Mouse (Mus musculus): ENCODE results near the gene Dchs1.
"Not testable (repeated sequence)": the region's sequence is repeated elsewhere in the genome, so short reads cannot be mapped to it uniquely, and the experiment has no call there.

Gene Dchs1

DNA sequence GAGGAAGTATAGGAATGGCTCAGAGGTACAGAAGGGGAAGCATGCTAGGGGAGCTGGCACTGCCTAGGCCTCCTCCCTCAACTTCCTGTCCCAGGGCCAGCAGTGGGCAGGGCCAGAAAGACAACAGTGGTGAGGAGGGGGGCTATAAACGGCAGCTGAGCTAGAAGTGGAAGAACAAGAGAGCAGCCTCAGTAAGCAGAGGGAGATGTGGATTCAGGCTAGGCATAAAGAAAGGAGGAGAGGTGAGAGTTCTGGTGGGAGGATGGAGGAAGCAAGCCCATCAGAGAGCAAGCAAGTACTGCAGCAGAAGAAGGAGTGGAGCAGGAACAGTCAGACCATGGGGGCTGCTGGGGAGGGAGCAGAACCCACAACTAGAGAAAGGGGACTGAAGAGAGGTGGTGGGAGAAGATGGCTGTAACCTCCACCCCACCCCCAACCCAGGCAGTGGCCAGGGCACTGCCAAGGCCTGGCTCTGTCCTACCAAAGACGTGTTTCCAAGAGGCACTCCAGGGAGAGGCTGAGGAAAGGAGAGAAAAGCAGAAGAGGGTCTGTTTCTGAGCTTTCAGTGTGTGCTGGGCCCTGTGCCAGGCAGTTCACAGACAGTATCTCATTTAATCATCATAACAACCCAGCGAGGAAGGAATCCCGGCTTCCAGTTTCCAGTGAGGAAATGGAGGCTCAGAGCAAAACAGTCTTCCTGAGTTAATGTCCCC lies 8.7 kb downstream of the Dchs1 start:
- DNase-seq: no peak

DNA sequence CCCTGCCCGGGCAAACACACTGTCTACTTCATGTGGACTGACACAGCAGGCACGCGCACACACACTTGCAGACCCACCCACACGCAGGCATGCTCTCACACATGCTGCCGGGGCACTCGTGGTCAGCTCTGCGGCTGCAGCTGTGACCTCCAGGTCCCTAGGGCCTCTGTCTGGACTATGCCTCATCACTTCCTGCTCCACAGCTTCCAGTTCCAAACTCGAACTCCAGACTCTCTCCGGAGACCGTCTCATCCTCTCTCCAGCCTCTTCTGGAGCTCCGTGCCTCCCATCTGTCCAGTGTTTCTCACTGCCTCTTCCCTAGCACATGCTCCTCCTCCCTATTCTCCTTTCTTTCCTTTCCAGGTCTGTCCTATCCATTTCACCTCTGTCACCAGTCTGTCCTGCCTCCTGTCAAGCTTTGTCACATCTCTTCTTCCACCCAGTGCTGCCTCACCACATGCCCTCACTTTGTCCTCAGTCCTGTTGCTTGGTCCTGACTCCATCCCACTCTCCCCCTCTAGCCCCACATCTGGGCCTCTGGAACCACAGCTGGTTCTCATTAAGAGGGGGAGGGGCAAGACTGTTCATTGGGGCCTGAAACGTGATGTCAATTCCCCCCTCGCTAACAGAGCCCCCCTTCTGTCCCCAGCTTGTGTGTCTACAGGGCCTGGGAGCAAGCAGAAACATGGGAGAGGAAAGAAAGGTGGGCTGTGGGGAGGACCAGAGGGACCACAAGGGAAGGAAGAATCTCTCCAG lies 9.5 kb downstream of the Dchs1 start:
- DNase-seq: no peak

DNA sequence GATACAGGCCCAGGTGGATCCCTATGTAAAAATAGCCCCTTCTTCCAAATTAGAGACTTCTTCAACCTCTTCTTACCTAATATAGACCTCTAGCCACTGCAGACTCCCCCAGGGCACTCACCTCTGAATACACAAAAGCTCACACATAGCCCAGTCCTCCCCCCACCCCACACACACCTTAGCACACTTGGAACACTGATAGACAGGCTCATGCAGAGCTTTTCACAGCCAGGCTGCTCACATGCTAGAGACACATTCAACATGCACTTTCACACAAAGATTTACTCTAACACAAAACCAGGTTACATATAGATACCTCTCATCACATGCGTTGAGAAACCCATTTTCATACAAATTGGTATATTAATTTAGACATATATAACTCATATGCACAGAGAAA lies 10.1 kb downstream of the Dchs1 start:
- DNase-seq: no peak

DNA sequence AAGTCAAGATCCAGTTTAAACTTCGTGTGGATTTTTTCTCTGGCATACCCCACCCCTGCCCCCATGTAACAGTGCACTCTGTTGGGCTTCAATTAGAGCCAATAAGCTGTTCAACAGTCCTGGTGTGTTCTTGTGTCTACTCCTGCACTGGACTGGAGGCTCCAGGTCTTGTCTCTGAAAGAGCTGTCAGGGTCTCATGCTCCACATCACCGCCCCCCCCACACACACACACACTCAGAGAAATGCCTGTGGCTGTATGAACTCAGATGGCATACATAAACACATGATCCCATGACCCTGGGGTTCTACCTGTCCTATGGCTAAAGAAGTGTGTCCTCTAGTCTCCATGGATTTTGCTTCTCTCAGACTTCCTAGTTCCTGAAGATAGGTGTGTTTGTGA lies 11.4 kb downstream of the Dchs1 start:
- DNase-seq: no peak

DNA sequence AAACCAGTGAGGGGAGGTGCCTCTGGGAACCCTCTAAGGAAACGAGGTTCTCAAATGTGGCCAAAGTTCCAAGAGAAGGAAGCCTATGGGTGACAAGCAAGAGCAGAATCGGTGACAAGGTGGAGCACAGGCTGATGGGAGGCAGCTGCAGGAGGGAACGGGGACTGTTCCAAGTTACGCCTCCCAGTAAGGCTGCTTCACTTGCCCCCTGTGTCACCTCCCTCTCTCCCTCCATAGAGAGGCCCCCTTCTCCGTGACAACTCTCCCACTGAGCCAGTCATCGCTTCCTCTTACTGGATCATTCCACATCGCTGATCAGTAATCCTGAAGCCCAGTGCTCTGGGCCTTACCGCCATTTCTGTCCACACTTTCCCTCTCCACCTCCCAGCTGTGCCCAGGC lies 12.8 kb downstream of the Dchs1 start:
- DNase-seq: no peak

DNA sequence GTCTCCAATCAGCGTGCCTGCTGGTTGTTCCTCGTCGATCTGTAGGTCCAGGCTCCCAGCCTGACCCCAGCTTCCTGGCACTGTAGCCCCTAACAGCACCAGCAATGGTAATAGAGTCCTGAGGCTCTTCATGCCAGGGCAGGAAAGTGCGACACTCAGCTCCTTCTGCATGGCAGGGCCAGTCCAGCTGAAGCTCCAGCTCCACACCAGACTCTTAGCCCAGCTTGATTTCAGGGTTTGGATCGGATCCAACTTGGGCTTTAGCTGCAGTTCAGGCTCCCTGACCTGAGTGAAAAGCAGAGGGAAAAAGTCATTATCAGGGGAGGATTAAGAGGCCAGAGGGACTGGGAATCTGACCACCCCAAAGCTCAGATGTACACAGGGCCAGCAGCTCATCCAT lies 14.4 kb downstream of the Dchs1 start:
- DNase-seq: no peak

DNA sequence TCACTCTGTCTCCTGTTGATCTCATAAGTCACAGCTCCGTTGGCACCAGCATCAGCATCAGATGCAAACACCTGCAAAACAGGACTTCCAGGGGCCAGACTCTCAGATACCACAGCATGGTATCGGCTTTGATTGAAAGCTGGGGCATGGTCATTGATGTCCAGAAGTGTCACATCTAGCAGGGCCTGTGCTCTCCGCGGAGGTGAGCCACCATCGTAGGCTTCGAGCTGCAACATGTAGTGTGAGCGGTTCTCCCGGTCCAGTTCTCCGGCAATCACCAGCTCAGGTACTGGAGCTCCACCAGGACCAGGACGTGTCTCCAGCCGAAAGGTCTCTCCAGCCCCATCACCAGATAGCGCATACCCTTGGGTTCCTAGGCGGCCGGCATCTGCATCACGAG lies 15.1 kb downstream of the Dchs1 start:
- no peak for DNase-seq

DNA sequence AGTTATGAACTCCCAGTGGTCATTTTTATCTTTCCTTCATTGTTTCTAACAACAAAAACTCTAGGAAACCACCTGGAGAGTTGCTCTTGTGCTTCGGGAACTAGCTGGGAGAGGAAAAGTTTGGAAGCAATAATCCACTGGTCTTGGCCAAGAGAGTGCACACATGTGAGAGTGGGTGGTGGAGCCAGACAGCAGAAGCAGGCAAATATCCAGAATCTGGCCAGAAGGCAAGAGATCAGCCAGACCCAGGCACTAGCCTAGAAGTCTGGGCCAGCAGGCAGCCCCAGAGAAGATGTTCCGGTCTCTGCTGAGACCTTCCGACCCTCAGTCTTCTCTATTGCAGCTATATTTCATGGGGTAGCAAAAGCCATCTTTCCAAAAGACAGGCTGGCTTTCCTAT lies 17.5 kb downstream of the Dchs1 start:
- DNase-seq: no peak

DNA sequence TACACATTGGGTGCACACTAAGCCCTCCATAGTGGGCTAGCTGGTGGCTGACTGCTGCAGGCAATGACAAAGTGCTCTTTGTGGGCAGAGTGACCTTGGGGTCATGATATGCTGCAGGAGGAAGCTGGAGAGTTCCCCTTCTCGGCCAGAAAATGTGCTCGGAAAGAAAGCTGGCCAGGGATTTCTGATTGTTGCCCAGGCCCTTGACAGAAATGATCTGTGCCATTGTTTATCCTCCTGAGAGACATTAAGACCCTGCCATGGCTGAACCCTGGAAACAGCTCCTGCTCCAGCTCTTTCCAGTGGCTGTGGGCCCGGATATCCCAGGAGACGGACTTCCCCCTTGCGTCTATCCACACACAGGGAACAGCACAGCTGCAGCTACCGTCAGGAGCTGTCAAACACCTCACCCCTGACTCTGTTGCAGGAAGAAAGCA lies 19.7 kb downstream of the Dchs1 start:
- no peak for DNase-seq

DNA sequence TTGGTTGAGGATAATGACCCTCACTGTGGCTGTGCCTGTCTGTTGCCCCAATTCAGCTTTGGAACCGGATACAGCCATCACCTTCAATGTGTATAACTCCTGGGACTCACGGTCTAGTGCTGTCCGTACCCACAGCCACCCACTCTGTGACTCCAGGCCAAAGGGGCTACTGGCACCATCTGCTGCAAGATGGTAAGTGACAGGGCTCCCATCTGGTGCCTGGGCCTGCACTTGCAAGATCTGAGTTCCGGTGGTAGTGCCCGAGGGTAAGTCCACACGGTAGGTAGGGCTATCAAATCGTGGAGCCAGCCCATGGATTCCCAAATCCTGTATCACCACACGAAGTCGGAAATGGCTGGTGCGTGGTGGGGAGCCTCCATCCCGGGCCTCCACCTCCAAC lies 23.1 kb downstream of the Dchs1 start:
- no peak for DNase-seq

DNA sequence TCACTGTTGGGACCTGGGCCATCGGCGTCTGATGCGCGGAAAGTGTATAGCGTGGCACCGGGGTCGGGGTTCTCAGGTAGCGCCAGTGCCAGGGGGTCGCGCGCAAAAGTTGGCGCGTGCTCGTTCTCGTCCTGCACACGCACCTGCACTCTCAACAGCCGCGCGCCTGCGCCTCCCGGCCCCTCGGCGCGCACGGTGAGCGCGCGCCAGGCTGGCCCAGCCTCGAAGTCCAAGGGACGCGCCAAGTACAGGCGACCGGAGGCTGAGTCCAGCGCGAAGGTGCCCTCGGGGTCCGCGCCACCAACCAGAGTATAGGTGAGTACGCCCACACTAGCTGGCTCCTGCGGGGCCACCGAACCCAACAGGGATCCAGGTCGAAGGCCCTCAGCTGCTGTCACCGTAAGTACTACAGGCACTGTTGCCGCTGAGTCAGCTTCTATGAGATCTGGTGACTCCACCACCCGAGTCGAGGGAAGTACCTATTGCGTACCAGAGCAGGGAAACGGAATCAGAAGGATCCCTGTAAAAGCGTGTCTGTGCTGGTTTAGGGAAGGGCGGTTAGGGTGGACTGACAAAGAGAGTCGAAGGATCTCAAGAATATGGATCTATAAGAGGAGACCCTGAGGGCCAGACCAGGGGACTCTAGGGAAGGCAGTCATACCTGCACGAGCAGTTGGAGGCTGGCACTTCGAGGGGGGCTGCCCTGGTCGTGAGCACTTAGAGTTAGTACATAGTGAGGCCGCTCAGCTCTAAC lies 24.8 kb downstream of the Dchs1 start:
- DNase-seq: no peak

DNA sequence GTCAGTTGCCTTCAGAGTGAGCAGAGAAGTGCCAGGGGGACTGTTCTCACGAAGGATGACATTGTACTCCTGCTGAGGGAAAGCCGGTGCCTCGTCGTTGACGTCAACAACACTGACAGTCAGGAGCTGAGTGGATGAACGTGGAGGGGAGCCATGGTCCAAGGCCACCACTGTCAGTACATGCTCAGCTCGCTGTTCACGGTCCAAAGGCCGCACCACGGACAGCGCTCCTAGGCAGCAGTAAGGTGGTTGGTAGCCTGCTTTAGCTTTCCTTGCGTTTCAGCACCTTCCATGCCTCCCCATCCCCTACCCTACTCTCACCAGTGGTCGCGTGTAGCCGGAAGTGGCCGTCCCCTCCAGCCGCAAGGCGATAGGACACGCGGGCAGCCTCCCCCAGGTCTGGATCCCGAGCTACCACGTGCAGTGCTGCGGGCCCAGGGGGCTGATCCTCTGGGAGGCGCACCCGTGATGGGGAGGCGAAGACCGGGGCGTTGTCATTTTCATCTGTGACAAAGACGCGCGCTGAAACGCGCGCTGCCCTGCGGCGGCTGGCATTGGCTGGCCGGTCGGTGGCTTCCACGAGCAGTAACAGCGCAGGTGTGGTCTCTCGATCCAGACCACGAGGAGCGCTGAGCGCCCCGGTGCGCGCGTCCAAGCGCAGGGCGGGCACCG lies 25.5 kb downstream of the Dchs1 start:
- DNase-seq: no peak

DNA sequence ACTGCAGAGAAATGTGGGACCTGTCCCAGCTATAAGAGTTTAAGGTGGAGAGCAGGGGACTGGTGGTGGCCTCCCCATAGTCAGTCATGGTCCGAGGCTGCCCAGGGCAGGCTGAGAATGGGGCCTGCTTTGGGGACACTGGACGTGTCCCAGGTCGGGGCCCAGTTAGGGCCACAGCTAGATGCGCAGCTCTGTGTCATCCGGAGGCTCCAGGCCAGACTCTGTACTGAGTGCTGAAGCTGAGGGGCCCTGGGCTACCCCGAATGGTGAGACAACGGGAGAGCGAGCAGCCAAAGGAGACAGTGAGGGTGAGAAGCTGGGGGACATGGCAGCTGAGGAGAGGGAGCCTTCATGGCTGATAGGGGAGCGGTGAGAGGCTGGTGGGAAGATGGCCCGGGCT lies 34.2 kb downstream of the Dchs1 start:
- no peak for DNase-seq

DNA sequence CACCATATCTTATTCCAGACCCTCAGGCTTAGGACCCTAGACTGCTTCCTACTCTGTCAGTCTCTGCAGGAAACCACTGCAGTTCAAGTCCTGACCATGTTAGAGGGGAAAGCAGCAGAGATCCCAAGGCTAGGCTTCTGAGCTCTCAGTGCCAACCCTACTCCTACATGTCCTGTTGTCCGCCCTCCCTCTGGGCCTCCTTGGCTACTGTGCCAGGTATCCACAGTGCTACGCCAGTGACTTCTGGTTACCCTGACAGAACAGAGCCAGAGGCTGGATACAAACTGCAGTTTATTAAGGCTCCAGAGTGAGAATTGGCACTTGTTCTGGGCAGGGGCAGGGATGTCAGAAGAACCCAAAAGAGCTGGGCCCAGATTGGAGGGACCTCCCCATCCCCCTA lies 34.7 kb downstream of the Dchs1 start:
- DNase-seq: peak; percentile 41 to 42

DNA sequence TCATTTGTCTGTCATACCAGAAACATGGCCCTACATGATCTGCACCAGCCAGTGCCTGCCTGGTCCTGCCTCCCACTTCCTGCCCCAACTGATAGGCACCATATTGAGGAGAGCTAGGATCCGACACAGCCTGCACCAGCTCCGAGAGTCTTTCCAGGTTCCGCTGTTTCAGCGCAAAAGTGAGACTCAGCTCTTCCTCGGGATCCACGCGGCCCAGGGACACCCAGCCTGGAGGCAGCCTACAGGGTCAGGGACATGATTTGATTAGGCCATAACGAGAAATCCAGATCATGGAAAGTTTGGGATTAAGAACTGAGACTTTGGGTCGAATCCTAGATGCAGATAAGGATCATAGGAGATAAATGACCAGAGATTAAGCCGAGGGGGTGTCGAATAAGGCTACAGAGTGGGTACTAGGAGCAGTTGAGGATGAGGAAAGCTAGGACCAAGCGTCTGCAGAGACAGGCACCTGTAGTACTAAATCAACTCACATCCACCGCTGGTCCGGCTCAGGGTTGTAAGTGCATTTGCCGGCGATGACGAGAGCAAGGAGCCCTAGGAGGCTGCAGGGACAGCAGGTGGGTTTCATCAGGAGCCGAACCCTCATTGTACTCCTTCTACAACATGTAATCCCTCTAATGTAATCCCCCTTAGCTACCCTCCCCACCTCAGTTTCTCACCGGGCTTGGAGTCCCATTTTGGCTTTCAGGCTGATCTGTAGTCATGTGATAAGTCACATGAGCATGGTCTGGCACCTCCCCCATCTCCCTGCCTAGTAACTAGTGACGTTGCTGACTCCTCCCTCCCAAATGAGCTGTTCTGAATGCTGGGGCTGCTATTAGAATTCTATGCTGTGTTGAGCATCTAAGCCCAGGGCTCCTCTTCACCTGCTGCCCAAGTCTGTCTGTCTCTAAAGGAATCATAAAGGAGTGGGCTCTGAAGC lies 35.7 kb downstream of the Dchs1 start, which contains the start of gene Tpp1:
Tpp1 (minus strand) TSS at position 745 of the 943 bp plus-strand sequence.
- DNase-seq: peak; percentile 87 to 92

DNA sequence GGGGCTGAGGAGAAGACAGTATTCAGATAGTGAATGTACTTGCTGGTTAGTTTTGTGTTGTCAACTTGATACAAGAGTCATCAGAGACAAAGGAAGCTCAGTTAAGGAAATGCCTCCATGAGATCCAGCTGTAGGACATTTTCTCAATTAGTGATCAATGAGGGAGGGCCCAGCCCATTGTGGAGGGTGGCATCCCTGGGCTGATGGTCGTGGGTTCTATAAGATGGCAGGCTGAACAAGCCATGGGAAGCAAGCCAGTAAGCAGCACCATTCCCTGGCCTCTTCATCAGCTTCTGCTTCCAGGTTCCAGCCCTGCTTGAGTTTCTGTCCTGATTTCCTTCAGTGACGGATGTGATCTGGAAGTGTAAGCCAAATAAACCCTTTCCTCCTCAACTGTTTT lies 39.7 kb downstream of the Dchs1 start:
- DNase-seq: no peak

DNA sequence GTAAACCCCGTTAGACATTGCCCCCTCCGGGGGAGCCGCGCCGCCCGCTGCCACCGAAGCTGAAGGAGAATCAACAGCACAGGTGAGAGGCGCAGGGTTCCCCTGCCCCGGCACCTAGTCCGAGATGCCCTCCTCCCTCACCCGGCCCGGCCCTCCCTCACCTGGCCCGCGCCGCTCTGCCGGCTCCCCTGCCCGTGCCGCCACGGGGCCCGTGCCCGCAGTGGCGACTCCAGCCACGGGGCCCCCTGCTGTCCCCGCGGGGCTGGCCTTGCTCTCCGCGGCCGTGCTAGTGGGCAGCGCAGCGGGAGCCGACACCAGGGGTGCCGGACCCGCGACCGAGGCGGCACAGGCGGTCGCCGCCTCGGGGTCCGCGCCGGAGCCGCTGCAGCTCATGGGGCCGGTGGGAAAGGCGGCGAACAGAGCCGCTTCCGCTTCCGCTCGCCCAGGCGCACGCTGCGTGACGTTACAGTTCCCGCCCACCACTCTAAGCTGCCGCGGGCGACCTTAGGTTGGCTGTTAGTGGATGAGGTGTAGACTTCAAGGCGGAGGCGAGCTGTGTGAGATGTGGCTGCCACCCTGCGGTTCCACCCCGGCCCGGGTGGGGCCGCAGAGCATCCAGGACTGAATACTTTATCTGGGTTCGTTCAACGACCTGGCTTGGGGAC lies 43.4 kb downstream of the Dchs1 start, which contains the start of gene Taf10:
Taf10 (minus strand) TSS at position 436 of the 665 bp plus-strand sequence.
- DNase-seq: peak; percentile 82 to 85

DNA sequence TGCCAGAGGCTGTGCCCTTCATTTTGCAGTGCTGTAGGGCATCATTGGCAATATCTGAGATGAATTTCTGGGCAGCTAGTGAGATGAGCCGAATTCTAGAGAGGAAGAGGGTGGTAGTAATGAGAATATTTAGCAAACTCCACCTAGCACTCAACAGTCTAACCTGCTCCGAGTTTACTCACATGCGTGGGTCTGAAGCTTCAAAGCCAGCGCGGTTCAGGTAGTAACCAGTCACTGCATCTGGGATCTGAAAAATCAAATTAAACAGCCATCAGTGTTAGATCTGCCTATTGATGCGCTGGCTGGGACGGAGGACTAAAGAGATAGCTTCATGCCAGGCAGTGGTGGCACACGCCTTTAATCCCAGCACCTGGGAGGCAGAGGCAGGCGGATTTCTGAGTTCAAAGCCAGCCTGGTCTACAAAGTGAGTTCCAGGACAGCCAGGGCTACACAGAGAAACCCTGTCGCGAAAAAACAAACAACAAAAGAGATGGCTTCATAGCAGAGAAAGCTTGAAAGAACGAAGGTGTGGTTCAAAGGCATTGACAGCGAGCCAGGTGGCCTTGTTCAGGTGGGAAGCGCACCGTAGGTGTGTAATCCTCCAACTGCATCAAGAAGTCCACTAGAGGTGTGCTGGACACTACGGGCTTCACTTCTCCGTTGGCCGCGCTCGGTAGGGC lies 44.1 kb downstream of the Dchs1 start:
- not testable (repeated sequence) for DNase-seq

DNA sequence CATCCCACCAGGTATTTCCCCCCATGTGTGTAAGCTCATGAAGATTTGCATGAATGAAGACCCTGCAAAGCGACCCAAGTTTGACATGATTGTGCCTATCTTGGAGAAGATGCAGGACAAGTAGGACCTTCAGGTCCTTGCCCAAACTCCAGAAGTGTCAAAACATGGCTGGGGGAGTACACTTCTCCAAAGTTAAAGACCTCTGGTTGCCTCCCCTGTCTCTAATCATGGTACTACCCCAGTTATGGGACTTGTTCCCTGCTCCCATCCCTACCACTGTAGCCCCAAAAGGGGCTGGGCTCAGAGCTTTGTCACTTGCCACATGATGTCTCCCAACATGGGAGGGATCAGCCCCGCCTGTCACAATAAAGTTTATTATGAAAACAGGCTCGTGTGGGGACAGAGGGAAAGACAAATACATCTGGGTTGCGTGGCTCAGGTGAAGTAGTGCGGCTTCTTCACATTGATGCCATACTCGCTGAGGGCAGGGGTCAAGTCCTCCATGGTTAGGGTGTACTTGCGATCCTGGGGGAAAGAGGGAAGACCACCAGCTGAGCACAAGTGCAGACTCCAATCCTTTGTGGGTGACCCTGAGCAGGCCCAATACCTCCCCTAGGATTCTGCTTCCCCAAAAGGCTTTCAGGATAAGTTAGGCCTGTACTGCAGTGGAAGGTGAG lies 44.8 kb downstream of the Dchs1 start:
- DNase-seq: not testable (repeated sequence)

DNA sequence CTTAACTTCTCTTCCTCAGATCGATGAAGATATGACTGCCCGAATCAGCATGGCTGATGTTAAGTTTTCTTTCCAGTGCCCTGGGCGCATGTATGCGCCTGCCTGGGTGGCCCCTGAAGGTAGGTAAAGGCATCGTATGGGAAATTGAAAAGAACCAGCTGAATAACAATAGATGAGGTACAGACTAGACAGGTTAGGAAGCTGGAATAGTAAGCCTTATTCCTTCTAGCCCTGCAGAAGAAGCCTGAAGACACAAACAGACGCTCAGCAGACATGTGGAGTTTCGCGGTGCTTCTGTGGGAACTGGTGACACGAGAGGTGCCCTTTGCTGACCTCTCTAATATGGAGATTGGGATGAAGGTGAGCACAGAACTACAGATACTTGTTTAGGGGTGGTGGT lies 45.5 kb downstream of the Dchs1 start:
- no peak for DNase-seq
